15 mouse cellular contexts compared by ENCODE assay signal in genomic region chr8:83757084-83757607, GRCm38 (mm10).
"Had no signal": no experiment of that assay in that cellular context is flagged by ENCODE, and none has a peak within 500 bp of the region (broad histone marks: within the 10 kb centered on the region; RNA-seq: fewer than 3 reads in every experiment).

No protein-coding gene starts in this region.

- H3K4me1 ChIP-seq: limb, embryonic 10.5 days; liver, embryonic 12.5 days; megakaryocyte, embryonic 14.5 days had no signal

- H3K36me3 ChIP-seq: limb, embryonic 10.5 days; liver, embryonic 12.5 days; midbrain, embryonic 12.5 days; neural tube, embryonic 15.5 days had no signal

- ATAC-seq: liver, embryonic 12.5 days; midbrain, embryonic 16.5 days had no signal

- H3K27me3 ChIP-seq: neural tube, embryonic 15.5 days had no signal

- H3K4me2 ChIP-seq: liver, embryonic 12.5 days; lung, embryonic 14.5 days; midbrain, embryonic 12.5 days; neural tube, embryonic 15.5 days had no signal

- DNase-seq: kidney, adult 8-10 months; kidney, postnatal 25 days; lung, embryonic 14.5 days; lung, postnatal 10 days; right cerebral cortex, adult 18-20 months; right cerebral cortex, postnatal 25 days; thymus, postnatal 36 days had no signal

- H3K9me3 ChIP-seq: limb, embryonic 10.5 days; megakaryocyte, embryonic 14.5 days; midbrain, embryonic 12.5 days; neural tube, embryonic 15.5 days had no signal

- H3K9ac ChIP-seq: liver, embryonic 12.5 days; lung, embryonic 14.5 days; midbrain, embryonic 12.5 days; neural tube, embryonic 15.5 days had no signal

- H3K4me3 ChIP-seq: left cerebral cortex, adult 2 months; limb, embryonic 10.5 days; liver, embryonic 12.5 days; megakaryocyte, embryonic 14.5 days; midbrain, embryonic 12.5 days; neural tube, embryonic 15.5 days had no signal

- H3K27ac ChIP-seq: left cerebral cortex, adult 2 months; limb, embryonic 10.5 days; liver, embryonic 12.5 days; macrophage; midbrain, embryonic 12.5 days; neural tube, embryonic 15.5 days had no signal
